Mouse (Mus musculus) bone marrow macrophage, adult 2 months (primary cell): Measurements from ENCODE around the gene Cacna2d3. TPM values are rescaled to one million over a fixed set of nuclear protein-coding genes. Genes with fewer than 3 reads are reported as not detected.

Experiments
- H3K27ac ChIP-seq: 2 replicates; pipeline ENCODE4 v1.5.1; 2012; ENCODE audit warnings: low read depth, low read length; ENCODE audit not compliant: insufficient read depth
- H3K4me1 ChIP-seq: 2 replicates; pipeline ENCODE4 v1.6.1; 2012; ENCODE audit warnings: low read length; ENCODE audit not compliant: control insufficient read depth, insufficient read depth
- H3K4me3 ChIP-seq: 2 replicates; pipeline ENCODE4 v1.5.1; 2012; ENCODE audit warnings: mild to moderate bottlenecking, low read length, moderate library complexity; ENCODE audit not compliant: insufficient read depth
- CTCF ChIP-seq: IDR thresholded peaks from 2 replicates; pipeline ENCODE4 v1.5.1; 2012; ENCODE audit warnings: low read depth, mild to moderate bottlenecking, low read length, moderate library complexity
- POLR2A ChIP-seq: IDR thresholded peaks from 2 replicates; pipeline ENCODE4 v1.6.1; 2012; ENCODE audit warnings: mild to moderate bottlenecking, low read depth, low read length, borderline replicate concordance
- polyA plus RNA-seq: library from polyadenylated mRNA; stranded (reverse); fragments of >200 nt; gene quantifications from 2 replicates; pipeline ENCODE4 v1.2.4, GENCODE M21; 2012; ENCODE audit not compliant: missing spikeins, insufficient read depth, insufficient read length

The Cacna2d3 gene
- polyA plus RNA-seq, 1 experiment = not detected

DNA sequence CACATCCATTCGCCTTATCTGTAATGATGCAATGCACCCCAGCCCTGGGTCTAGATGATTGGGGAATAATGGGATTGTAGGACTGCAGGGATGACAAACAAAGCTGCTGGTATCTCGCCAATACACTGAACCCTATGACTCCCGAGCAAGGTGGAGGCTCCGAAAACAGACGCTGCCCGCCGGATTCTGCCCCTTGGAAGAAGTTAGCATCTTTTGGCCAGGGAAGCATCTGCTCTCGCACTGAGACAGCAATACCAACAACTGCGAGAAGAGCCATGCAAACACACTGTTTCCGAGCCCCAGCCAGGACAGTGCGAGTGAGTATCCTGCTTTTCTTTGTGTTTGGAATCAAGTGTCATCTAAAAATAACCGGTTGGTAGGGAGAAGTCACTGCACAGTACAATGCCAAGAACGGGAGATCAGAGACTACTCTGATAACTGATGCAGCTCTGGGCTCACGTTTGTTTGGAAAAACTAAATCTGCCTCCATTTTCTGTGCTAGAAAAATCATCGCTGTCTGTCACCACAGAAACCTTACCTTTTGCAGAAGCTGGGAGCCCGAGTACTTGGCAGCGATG, 1.2 kb downstream of the Cacna2d3 start:
- no peak overlapping the region for H3K4me3 ChIP-seq
- TF ChIP-seq CTCF (no peak), POLR2A (no peak)
- no peak overlapping the region for H3K27ac ChIP-seq
- H3K4me1 ChIP-seq = no peaks in the 10 kb centered on the region

DNA sequence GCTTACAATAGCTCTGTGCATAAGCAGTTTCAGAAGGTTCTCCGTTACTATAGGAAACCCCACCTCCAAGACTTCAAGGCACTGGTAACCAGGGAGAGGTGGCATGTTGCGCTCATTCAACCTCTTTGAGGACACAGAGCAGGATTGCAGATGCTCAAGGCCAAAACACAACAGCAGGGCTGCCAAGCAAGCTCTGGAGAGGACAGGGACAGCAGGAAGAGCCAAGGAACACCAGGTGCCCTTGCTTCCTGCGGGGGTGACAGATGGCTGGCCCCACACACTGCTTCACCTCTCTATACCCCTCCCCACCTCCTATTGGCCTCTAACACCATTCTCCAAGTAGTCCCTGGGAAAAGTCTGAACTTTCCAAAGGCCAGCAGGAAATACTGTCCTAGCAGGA, 9.0 kb downstream of the Cacna2d3 start:
- Histone ChIP-seq H3K4me3 (no peak overlapping the region), H3K27ac (no peak overlapping the region)
- TF ChIP-seq CTCF (no peak), POLR2A (no peak)

GRCm38 (mm10) chr14:29707561-29708335, 13.9 kb downstream of the Cacna2d3 start:
- Histone ChIP-seq H3K27ac (no peak overlapping the region), H3K4me1 (no peaks in the 10 kb centered on the region), H3K4me3 (no peak overlapping the region)
- TF ChIP-seq POLR2A = no peak
- TF ChIP-seq CTCF = no peak

More for the DNA sequence above, 9.0 kb downstream of the Cacna2d3 start:
- no peaks in the 10 kb centered on the region for H3K4me1 ChIP-seq

DNA sequence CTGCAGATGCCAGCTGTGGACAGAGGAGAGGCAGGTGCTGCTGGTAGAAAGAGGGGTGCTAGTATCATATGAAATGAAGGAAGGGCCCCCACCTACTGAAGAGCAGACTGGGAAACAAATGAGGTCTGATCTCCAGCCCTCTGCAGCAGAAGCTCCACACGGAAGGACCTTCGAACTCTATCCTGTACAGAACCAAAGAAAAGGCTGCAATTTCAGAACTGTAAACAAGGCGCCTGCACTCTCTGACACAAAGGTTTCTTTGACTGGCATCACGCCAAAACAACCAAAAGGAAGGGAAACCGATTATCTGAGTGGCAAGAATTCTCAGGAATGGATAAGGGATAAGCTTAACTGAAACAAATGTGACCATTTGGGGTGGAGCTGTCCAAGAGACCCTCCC, 18.9 kb downstream of the Cacna2d3 start:
- TF ChIP-seq POLR2A = no peak
- no peak for TF ChIP-seq CTCF
- Histone ChIP-seq H3K27ac (no peak overlapping the region), H3K4me1 (no peaks in the 10 kb centered on the region)

DNA sequence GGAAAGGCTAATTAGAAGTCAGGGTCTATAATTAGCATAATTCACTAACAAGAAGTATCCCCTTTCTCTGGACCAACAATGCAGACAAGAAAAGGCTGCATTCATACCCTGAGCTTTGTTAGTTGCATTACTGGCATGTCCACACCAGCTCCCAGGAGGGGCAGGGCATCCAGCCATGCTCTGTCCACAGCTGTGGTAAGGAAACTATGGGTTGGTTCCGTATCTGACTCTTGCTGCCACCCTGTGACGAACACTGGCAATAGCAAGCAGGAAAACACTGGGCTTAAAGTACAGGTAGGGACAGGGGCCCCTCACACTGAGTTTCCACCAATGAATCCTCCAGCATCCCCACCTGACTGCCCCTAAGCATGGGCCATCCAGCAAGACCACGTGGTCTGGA, 25.5 kb downstream of the Cacna2d3 start:
- H3K4me1 ChIP-seq = no peaks in the 10 kb centered on the region
- no peak overlapping the region for H3K4me3 ChIP-seq
- H3K27ac ChIP-seq = no peak overlapping the region
- TF ChIP-seq POLR2A (no peak), CTCF (no peak)

More for the DNA sequence above, 18.9 kb downstream of the Cacna2d3 start:
- no peak overlapping the region for H3K4me3 ChIP-seq

GRCm38 (mm10) chr14:29672436-29673050, 49.1 kb downstream of the Cacna2d3 start:
- Histone ChIP-seq H3K4me1 (no peaks in the 10 kb centered on the region), H3K4me3 (no peak overlapping the region), H3K27ac (no peak overlapping the region)
- no peak for TF ChIP-seq CTCF
- TF ChIP-seq POLR2A = no peak

DNA sequence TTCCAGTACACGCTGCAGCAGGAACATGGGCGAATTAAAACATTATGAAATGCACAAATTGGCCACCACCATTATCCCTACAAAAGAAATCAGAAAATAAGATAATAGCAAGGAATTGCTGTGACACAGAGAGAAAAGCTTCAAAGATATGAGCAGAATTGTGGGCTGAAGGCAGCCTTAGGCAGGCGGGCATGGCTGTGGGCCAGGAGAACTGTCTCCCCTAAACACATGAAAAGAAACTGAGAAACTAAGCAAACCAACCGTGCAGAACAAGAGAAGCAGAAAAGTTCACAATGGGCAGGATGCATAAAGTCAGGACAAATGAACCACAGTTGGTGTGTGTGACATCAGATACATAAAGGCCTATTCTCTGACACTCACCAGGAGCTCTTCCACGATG, 51.8 kb downstream of the Cacna2d3 start:
- no peaks in the 10 kb centered on the region for H3K4me1 ChIP-seq
- no peak overlapping the region for H3K27ac ChIP-seq
- H3K4me3 ChIP-seq = no peak overlapping the region
- no peak for TF ChIP-seq POLR2A
- TF ChIP-seq CTCF = no peak

DNA sequence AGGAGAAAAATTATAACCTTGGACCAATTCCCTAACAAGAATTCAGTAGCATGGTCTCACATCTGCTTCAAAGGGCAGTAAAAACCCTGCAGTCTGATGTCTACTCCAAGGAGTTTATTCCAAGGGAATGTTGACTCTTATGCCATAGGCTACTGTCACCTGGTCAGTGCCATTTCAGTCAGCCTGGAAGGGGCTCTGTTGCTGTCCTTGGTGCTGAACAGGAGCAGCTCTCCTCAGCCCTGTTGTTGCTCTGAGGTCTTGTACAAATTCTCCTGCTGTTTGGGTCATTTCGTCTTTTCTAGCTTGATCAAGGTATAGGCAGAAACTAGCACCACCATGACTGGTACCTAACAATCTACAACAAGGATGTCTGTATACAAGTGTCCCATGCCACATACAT, 64.7 kb downstream of the Cacna2d3 start:
- no peak overlapping the region for H3K27ac ChIP-seq
- H3K4me3 ChIP-seq = no peak overlapping the region
- no peak for TF ChIP-seq POLR2A
- TF ChIP-seq CTCF = no peak
- no peaks in the 10 kb centered on the region for H3K4me1 ChIP-seq

DNA sequence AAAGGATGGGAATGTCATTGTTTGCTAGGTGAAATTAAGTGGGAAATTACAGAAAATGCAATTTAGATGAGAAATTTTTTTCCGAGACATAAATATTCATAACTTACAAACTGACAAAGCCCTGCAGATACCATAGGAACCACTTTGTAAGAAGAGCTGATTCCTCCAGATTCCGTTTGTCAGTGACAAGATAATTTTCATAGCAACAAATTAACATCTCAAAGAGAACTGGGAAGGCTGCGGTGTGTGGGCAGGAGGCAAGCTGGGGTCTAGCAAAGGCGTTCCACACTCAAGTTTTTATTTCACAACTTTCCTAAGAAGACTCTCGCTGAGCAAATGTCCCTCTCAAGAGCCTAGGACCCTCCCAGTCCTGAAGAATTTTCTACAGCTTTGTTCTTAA, 71.1 kb downstream of the Cacna2d3 start:
- Histone ChIP-seq H3K4me1 (no peaks in the 10 kb centered on the region), H3K27ac (no peak overlapping the region), H3K4me3 (no peak overlapping the region)
- no peak for TF ChIP-seq POLR2A
- no peak for TF ChIP-seq CTCF

- Histone ChIP-seq H3K4me3 (no peak overlapping the region), H3K27ac (no peak overlapping the region), H3K4me1 (no peaks in the 10 kb centered on the region)
- no peak for TF ChIP-seq POLR2A
- TF ChIP-seq CTCF = no peak
These were observed 72.9 kb downstream of the Cacna2d3 start for GRCm38 (mm10) chr14:29648721-29649120.
